Mouse (Mus musculus) heart, adult 18-20 months (tissue): ENCODE data around the gene Atf3. TPM values are rescaled to one million over a fixed set of nuclear protein-coding genes. Genes with fewer than 3 reads are reported as not detected.

Experiments used
- DNase-seq, 2 experiments: peaks; one replicate each; pipeline ENCODE4 v3.0.0; 2021 to 2022; ENCODE audit warnings: mixed read lengths in 1 of 2
- total RNA-seq, 2 experiments: library from RNA; stranded (reverse); gene quantifications; 2 replicates each; pipeline ENCODE4 v1.2.3; 2021

The Atf3 gene
- total RNA-seq, 2 experiments from 2014 or later = 11.7 to 19.1 TPM

GRCm38 (mm10) chr1:191150924-191151605 lies 66.8 kb downstream of the Atf3 start:
- no peak for DNase-seq

DNA sequence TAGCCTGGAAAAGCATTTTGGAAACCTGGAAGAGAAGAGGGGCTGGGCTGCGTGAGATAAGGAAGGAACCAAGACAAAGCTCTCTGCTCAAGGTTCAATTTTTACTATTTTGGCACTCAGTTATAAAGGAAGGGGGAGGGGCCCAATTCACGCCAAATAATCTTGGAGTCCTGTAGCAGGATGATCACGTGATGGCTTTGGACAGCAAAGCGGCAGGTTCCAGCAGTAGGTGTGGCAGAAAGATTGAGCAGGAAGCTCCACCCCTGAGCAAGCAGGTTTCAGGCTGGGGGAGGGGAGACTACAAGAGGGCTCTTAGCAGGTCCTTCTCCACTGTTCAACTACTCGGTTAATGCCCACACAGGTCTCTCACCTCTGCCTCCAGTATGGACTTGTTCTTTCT lies 68.3 kb downstream of the Atf3 start:
- DNase-seq = peak in 1 of 2 experiments; percentile 14

DNA sequence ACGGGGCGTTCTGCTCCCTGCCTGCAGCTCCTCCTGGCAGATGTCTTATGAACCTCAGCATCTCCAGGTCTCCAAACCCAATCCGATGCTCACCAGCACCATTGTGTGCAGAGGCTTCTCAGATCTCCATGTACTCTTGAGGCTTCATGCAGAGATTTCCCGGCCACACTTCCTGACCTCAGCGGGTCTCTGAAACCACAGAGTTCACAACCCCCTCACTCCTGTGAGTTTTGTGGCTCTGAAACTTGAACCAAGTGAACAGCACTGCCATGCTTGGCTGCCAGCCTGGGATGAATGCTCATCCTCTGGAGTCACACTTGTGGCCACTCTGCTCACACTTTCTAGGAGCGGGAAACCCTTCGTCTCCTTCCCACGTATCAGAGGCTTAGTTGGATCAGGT lies 76.9 kb downstream of the Atf3 start:
- DNase-seq = no peak

DNA sequence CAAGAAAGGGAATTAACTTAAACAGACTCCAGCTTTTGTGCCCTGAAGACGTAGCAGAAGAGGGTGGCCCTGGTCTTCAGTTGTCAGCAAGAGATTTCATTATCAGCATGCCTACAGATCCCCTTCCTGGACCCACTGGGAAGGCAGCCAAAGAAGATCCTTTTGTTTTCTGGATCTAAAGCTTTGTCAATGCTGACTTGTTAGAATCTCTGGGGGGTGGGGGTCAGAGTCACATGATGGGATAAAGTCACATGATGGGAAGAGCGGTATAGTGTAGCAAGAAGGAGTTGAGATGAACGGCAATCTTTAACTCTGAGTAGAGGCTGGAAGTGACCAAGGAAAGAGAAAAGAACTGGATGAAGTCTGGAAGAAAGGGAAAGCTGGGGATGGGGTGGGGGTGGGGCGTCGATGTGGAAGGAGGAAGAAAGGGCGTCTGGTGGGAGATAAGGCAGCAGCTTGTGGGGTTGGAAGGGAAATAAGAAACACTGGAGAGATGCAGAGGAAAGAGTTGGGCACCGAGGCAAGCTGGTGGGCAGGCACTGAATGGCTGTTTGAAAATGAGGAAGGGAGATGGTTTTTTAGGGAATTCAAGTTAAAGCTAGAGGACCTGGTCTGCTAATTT lies 78.9 kb downstream of the Atf3 start:
- DNase-seq = no peak

GRCm38 (mm10) chr1:191138436-191138835 lies 79.4 kb downstream of the Atf3 start:
- DNase-seq = no peak

GRCm38 (mm10) chr1:191135406-191135805 lies 82.4 kb downstream of the Atf3 start:
- DNase-seq = no peak

- no peak for DNase-seq
These were observed 84.9 kb downstream of the Atf3 start for GRCm38 (mm10) chr1:191132934-191133333.

- no peak for DNase-seq
These were observed 85.6 kb downstream of the Atf3 start for GRCm38 (mm10) chr1:191132240-191132639.

DNA sequence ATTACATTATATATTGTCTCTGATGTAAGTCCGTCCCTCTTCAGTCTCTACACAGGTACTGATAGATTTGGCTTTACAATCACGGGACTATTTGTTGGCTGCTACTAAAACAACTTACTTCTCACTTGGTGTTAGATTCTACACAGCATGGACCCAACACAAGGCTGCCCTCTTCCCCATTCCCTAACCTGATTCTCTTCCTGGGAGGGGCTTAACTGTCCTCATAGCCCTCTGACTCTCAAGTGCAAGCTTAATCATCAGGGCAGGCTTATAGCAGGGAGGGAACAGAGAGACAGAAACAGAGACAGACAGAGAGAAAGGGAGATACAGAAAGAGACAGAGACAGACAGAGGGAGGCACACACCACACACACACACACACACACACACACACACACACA lies 86.1 kb downstream of the Atf3 start:
- no peak for DNase-seq

GRCm38 (mm10) chr1:191125811-191126638 lies 91.8 kb downstream of the Atf3 start:
- peak; percentile 72 to 79 for DNase-seq

GRCm38 (mm10) chr1:191124288-191124687 lies 93.6 kb downstream of the Atf3 start:
- DNase-seq = no peak

DNA sequence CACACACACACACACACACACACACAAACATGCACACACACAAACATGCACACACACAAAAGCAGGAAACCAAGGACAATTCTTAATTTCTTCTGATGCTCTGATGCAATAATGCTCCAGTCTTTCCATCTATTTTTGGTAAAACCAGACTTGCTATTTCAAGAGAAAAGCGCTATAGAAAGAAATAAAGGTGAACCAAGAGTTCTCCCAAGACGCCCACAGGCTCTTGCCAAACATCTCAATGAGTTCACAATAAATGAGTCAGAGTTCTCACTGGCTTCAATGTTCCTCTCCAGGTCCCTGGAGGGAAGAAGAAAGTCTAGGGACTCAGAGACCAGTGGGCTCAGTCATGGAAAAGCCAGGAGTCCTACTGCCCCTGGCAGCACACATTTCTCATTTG lies 94.1 kb downstream of the Atf3 start:
- DNase-seq = no peak

DNA sequence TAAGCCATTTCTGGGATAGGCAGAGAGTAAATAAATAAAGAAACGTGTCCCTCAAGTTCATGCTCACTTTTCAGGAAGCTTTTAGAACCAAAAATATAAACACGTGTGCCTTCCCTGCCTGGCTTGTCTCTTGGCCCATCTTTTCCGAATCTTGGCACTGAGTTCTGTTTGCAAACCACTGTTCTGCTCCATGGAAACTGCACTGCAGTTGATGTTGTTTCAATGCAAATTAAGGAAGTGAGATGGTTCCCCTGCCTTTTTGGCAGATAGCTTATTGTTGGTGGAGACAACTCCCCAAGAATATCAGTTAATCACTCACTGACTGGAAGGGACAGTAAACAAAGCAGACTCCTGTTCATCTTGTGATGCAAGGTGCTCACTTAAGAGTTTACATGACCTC lies 95.1 kb downstream of the Atf3 start:
- peak; percentile 29 to 72 for DNase-seq

Other genes with a start within 250 kb of the Atf3 start
- under 1 TPM; 0.20 to 0.33 TPM for gene Vash2, start 238.7 kb downstream of the Atf3 start, total RNA-seq
- gene Flvcr1, start 191.9 kb downstream of the Atf3 start, total RNA-seq = 1 to 10 TPM; 3.4 to 4.1 TPM
- not detected for gene Spata45, start 181.4 kb downstream of the Atf3 start, total RNA-seq
- 10 to 100 TPM; 11.0 TPM for gene Tatdn3, start 155.1 kb downstream of the Atf3 start, total RNA-seq
- gene Nsl1, start 155.0 kb downstream of the Atf3 start, total RNA-seq = under 1 TPM; 0.67 to 0.77 TPM
- under 1 TPM; 0.25 to 0.93 TPM for gene Batf3, start 120.2 kb downstream of the Atf3 start, total RNA-seq
- gene Fam71a, start 53.2 kb downstream of the Atf3 start, total RNA-seq = not detected
- 100 to 1,000 TPM; 101 to 108 TPM for gene Nenf, start 100.2 kb upstream of the Atf3 start, total RNA-seq
- gene Tmem206, start 107.9 kb upstream of the Atf3 start, total RNA-seq = 1 to 10 TPM; 3.1 to 4.0 TPM
- gene Ppp2r5a, start 185.2 kb upstream of the Atf3 start, total RNA-seq = 100 to 1,000 TPM; 100 to 110 TPM